Mouse (Mus musculus) lung, adult 2 months (tissue): ENCODE data around the gene Smyd3.

Experiments
- CTCF ChIP-seq: fragments of 200-500 bp; IDR thresholded peaks from 2 replicates; pipeline ENCODE4 v1.5.1; 2011; ENCODE audit warnings: mild to moderate bottlenecking, low read length, control low read depth; ENCODE audit not compliant: insufficient read depth
- POLR2A ChIP-seq: fragments of 200-500 bp; IDR thresholded peaks from 2 replicates; pipeline ENCODE4 v1.6.1; 2011; ENCODE audit warnings: low read depth, mild to moderate bottlenecking, control low read depth, low read length, borderline replicate concordance; ENCODE audit errors: extremely low read depth

GRCm38 (mm10) chr1:178910951-178911350 lies 606.9 kb downstream of the Smyd3 start:
- TF ChIP-seq CTCF (no peak), POLR2A (no peak)
